Mouse (Mus musculus) effector memory CD4-positive, alpha-beta T cell, adult 7 months (primary cell): Measurements from ENCODE around the gene Fbp1. TPM values are rescaled to one million over a fixed set of nuclear protein-coding genes. Genes with fewer than 3 reads are reported as not detected.

Experiments
- polyA plus RNA-seq: library from polyadenylated mRNA; unstranded; fragments of 100-300 nt; shearing (Covaris generic); gene quantifications from one replicate; pipeline ENCODE4 v1.2.1, GENCODE M21; 2017

Fbp1 gene
- not detected for polyA plus RNA-seq

GRCm38 (mm10) chr13:62887712-62888441, at the start of gene Fbp1:
Fbp1 (minus strand) TSS chr13:62888282.

GRCm38 (mm10) chr13:62857941-62858915, 29.9 kb downstream of the Fbp1 start, which contains the start of gene Fbp2:
Fbp2 (minus strand) TSS chr13:62858422.

Other genes with a start within 250 kb of the Fbp1 start
- 8.2 TPM for gene Platr25, start 127.6 kb downstream of the Fbp1 start, polyA plus RNA-seq
- 0.93 TPM for gene Gm5141, start 102.5 kb downstream of the Fbp1 start, polyA plus RNA-seq
- not detected for gene Fbp2, start 29.9 kb downstream of the Fbp1 start, polyA plus RNA-seq
- 97.5 TPM for gene 2010111I01Rik, start 76.6 kb upstream of the Fbp1 start, polyA plus RNA-seq